Mouse (Mus musculus) liver, postnatal 0 days (tissue): ENCODE measurements around the gene Rps10.

ENCODE experiments used
- CTCF ChIP-seq: sonication (generic); IDR thresholded peaks from 2 replicates; pipeline ENCODE4 v1.5.1; 2016; ENCODE audit warnings: antibody characterized with exemption, low read depth
- EP300 ChIP-seq: IDR thresholded peaks from 2 replicates; pipeline ENCODE4 v1.6.1; 2016; ENCODE audit warnings: antibody characterized with exemption, low read depth, mild to moderate bottlenecking

DNA sequence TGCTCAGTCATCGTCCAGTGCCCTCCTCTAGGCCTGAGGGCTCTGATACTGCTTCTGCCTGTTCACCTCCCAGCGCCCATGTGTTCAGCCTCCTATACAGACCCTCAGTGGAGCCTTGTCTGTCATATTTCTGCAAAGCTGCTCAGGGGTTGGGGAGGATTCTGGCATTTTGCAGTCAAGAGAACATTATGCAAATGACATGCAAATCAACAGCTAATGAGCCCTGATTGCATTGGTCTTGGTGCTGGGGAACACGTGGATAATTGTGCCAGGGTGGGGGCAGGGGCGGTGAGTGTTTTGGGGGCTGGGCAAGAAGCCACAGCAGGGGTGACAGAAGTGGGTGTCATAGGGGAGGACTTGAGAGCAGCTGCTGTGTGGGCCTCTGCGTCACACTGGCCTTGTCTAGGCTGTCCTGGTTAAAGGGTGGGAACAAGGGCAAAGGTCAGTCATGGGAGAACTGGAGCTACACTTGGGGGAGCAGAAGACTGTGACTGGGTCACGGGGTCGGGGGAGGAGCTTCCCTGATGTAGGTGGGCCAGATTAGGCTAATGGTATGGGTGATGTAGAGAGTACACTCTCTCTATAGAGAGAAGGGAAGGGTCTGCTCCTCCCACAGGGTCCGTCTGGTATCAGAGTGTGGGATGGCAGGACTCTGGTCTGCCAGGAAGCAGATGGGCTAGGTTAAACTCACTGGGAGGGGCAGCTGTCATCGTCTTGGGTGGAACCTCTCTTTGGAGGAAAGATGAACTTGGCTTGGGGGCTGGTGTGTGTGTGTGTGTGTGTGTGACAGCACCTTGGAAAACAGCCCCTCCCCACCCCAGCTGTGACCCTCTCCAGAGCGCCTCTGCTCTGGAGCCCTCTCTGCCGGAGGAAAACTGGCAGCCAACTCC, 42.7 kb upstream of the Rps10 start:
- TF ChIP-seq CTCF: no peak
- TF ChIP-seq EP300: no peak
